Mouse (Mus musculus) cerebellum, adult 2 months (tissue): Measurements from ENCODE around the gene Grn. TPM values are rescaled to one million over a fixed set of nuclear protein-coding genes. Genes with fewer than 3 reads are reported as not detected.

Experiments used
- DNase-seq, 2 experiments: peaks; one replicate each; pipeline ENCODE4 v3.0.0; 2021
- H3K27ac ChIP-seq: fragments of 200-500 bp; 2 replicates; pipeline ENCODE4 v1.5.1; 2012; ENCODE audit warnings: low read length, control low read depth, inconsistent platforms; ENCODE audit not compliant: insufficient read depth
- H3K27me3 ChIP-seq: fragments of 200-500 bp; 2 replicates; pipeline ENCODE4 v1.6.1; 2012; ENCODE audit warnings: inconsistent platforms, mild to moderate bottlenecking, low read length, moderate library complexity; ENCODE audit not compliant: control insufficient read depth, insufficient read depth
- H3K4me1 ChIP-seq: fragments of 200-500 bp; 2 replicates; pipeline ENCODE4 v1.6.1; 2011; ENCODE audit warnings: low read length; ENCODE audit not compliant: control insufficient read depth, insufficient read depth
- H3K4me3 ChIP-seq: fragments of 200-500 bp; replicated peaks from 2 replicates; pipeline ENCODE3; 2011; ENCODE audit warnings: mild to moderate bottlenecking, low read depth, low read length, control low read depth; ENCODE audit not compliant: insufficient read depth
- CTCF ChIP-seq: fragments of 200-500 bp; IDR thresholded peaks from 2 replicates; pipeline ENCODE4 v1.5.1; 2011; ENCODE audit warnings: low read depth, mild to moderate bottlenecking, control low read depth, low read length, moderate library complexity, borderline replicate concordance; ENCODE audit not compliant: insufficient read depth
- POLR2A ChIP-seq: fragments of 200-500 bp; IDR thresholded peaks from 2 replicates; pipeline ENCODE4 v1.6.1; 2011; ENCODE audit warnings: low read length, control low read depth, borderline replicate concordance; ENCODE audit not compliant: insufficient read depth
- WGBS: fragments of 180-500 bp; shearing (Covaris S2); methylation state at CpG from one replicate; pipeline ENCODE4 v1.1.7; 2018; 5-methylcytosine and 5-hydroxymethylcytosine counted together
- polyA plus RNA-seq: library from polyadenylated mRNA; depleted of rRNA; stranded (reverse); fragments of >200 nt; gene quantifications from 2 replicates; pipeline ENCODE4 v1.2.3, GENCODE M21; 2012

Gene Grn
- polyA plus RNA-seq, 1 experiment, result 58.4 TPM

DNA sequence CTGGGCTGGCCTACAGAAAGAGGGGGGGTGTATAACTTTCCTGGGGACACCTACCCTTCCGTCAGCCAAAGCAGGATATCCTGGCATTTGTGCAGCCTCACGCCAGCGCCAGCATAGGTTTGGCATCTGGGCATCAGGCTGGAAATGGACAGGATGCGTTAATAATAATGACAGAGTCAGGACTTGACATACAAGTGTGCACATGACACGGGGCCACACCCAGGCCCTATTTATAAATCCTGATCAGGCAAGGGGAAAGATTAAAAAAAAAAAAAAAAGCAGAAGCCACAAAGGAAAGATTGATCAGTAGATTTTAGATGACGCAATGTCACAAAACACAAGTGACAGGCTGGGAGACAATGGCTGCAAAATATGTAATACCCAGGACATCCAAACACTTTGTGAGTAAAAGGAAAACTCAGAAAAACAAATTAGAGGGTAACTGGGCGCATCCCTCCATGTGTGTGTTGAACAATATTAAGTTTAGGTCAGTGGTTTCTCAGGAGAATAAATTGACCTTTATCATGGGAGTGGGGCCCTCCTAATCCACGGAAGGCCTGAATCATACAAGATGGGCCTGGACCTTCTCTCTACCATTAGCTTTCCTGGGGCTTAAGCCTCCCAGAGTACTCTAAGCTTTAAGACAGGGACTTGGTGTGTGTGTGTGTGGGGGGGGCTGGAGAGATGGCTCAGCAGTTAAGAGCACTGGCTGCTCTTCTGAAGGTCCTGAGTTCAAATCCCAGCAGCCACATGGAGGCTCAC is 4.4 kb upstream of the Grn start:
- WGBS, result 76% methylated on average over 8 of the region's 8 CpGs
- H3K4me1 ChIP-seq, result no peaks in the 10 kb centered on the region

DNA sequence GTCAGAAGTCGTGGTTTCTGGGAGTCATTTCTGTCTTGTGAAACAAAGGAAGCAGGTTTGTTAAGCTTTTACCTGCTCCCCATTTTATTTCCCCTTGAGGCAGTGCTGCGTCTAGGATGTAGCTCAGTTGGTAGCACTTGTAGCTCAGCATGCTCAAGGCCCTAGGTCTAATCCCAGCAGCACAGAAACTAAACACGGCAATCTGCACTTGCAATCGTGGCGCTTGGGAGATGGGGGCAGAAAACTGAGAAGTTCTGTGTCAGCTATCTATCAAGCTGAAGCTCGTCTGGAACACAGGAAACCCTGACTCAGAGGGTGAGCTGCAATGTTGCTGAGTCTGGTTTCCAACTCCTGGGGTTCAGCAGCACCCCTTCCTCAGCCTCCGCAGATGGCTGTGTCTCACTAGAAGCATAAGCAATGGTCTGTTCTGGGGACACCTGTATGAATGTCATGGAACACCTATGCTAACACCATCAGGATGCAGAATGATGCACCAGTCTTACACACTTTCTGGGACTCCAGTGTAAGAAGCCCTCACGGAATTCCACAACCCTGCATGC is 1.1 kb upstream of the Grn start:
- no peak overlapping the region for H3K27ac ChIP-seq
- no peak for DNase-seq
- H3K27me3 ChIP-seq, result no peaks in the 10 kb centered on the region
- H3K4me3 ChIP-seq, result no peak overlapping the region
- no peak for TF ChIP-seq POLR2A
- no peak for TF ChIP-seq CTCF
- WGBS, result 67% methylated on average over 8 of the region's 8 CpGs
- peaks cover 24% of the 10 kb centered on the region for H3K4me1 ChIP-seq

More for the DNA sequence above, 4.4 kb upstream of the Grn start:
- DNase-seq, result no peak
- TF ChIP-seq CTCF, result no peak
- no peak for TF ChIP-seq POLR2A
- Histone ChIP-seq H3K4me3 (no peak overlapping the region), H3K27me3 (no peaks in the 10 kb centered on the region), H3K27ac (no peak overlapping the region)

DNA sequence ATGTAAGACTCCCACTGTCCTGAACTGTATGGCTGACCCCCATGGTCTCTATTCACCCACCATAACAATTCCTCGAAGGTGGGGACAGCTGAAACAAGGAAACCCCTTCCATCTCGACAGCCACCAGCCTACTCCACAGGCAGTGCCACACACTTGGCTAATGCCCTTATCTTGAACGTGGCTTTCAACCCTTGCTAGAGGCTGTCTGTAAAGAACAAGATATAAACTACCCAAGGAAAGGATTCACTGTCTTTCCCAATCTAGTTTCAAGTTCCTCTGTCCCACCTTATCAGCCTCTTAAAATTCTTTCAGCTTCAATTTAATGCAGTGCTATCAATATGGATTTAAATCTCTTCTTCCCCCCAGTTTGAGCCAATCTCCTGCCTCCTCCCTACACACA is 564 bp upstream of the Grn start:
- Histone ChIP-seq H3K27ac (peak overlapping the region; percentile 43), H3K4me3 (peak overlapping the region; percentile 74), H3K27me3 (no peaks in the 10 kb centered on the region), H3K4me1 (peaks cover 28% of the 10 kb centered on the region)
- WGBS, result 27% methylated on average over 3 of the region's 3 CpGs
- DNase-seq, result no peak
- no peak for TF ChIP-seq POLR2A
- no peak for TF ChIP-seq CTCF

DNA sequence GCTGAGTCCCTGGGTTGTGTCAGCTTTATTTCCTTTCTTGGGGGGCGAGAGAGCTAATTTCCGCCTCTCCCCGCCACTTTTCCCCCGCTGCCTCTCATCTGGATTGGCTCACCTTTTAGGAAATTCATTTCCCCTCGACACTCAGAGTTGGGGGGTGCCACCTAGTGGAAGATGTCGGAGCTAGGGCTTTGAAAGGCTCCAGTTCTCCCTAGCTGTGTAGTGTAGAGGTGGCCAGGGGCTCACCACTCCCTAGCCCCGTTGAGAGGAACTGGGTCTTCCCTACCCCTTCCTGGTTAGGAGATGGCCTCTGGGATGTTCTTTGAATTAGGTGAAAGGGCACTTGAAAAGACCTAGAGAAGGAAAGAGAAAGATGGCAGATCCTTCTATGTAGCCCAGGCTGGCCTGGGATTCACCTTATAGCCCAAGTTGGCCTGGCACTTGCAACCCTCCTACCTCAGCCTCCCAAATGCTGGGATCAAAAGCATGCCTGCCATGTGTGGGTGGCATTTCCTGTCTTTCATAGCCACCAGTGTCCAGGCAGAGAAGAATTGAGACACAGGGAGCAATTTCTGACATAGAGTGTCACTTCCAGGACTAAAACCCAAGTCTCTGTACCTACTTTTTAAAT is 1.0 kb downstream of the Grn start:
- Histone ChIP-seq H3K4me1 (peaks cover 39% of the 10 kb centered on the region), H3K4me3 (peak overlapping the region; percentile 76), H3K27ac (no peak overlapping the region), H3K27me3 (no peaks in the 10 kb centered on the region)
- WGBS, result 2% methylated on average over 7 of the region's 7 CpGs
- DNase-seq, result peak; percentile 81 to 87
- no peak for TF ChIP-seq POLR2A
- peak; percentile 75 for TF ChIP-seq CTCF

DNA sequence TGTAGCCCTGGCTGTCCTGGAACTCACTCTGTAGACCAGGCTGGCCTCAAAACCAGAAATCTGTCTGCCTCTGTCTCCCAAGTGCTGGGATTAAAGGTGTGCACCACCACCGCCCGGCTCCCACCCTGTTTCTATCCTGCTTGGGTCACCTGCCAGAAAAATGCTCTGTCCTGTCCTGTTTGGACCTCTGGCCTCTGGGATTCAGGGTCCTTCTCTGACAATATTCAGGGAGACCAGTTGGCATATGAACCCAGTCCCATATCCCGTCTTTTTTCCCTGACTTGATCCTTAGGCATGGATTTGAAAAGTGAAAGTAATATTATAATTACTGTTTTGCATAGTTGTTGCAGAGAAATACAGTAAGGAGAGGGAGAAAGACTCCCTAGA is 1.6 kb downstream of the Grn start:
- 75% methylated on average over 3 of the region's 3 CpGs for WGBS
- Histone ChIP-seq H3K4me1 (peaks cover 41% of the 10 kb centered on the region), H3K27me3 (no peaks in the 10 kb centered on the region), H3K4me3 (no peak overlapping the region), H3K27ac (no peak overlapping the region)
- no peak for DNase-seq
- TF ChIP-seq CTCF (no peak), POLR2A (no peak)

DNA sequence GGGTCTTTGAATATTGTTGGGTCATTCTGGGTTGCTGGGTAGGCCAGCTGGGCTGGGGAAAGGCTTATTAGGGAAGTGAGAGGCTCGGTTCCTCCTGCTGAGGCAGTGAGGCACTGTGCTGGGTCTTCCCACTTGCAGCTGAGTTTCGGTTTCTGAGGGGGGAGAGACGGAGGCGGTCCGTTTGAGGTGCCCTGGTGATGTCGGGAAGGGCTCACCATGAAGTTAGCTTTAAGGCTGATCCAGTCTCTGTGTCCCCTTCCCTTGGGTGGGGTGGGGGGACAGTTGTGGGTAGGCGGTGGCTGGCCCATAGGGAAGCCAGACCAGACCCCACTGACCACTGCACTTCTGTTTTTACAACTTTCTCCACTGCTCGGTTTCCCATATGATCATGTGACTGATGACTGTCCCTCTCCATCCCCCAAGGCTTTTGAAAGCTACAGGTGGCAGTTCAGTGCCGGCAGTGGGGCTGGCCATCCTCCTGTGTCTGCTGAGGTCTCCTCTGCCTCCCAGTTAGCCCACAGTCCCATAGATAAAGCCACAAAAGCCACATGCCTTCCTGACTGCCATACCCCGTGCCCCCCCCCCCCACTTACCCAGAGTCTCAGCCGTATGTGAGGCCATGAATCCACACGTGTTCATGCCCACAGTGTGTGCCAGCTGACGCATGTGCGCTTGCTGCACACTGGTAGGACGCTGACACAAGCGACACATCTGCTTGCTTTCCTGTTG is 2.2 kb downstream of the Grn start:
- 22% methylated on average over 16 of the region's 16 CpGs for WGBS
- DNase-seq, result no peak
- Histone ChIP-seq H3K4me1 (peaks cover 41% of the 10 kb centered on the region), H3K27ac (peak overlapping the region; percentile 16; the same call in 1 of the 2 replicates), H3K27me3 (no peaks in the 10 kb centered on the region), H3K4me3 (no peak overlapping the region)
- no peak for TF ChIP-seq CTCF
- TF ChIP-seq POLR2A, result no peak

DNA sequence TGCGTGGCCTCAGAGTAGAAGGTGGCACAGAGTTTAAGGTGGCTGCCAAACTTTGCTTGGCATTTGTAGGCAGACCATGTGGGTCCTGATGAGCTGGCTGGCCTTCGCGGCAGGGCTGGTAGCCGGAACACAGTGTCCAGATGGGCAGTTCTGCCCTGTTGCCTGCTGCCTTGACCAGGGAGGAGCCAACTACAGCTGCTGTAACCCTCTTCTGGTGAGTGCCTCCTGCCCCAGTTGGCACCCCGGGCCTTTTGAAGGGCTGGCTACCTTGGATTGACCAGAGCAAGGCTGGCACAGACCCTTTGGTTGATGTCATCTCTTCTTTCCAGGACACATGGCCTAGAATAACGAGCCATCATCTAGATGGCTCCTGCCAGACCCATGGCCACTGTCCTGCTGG is 2.8 kb downstream of the Grn start:
- 7% methylated on average over 6 of the region's 6 CpGs for WGBS
- peak; percentile 78 to 87 for DNase-seq
- Histone ChIP-seq H3K4me1 (peaks cover 41% of the 10 kb centered on the region), H3K27me3 (no peaks in the 10 kb centered on the region), H3K27ac (peak overlapping the region; percentile 16), H3K4me3 (no peak overlapping the region)
- TF ChIP-seq CTCF (no peak), POLR2A (no peak)
